Mouse (Mus musculus): ENCODE measurements around the gene Smap2. TPM values are rescaled to one million over a fixed set of nuclear protein-coding genes. Genes with fewer than 3 reads are reported as not detected.

Gene Smap2
- polyA plus RNA-seq, 1 experiment from 2014 or later = 52.0 TPM

DNA sequence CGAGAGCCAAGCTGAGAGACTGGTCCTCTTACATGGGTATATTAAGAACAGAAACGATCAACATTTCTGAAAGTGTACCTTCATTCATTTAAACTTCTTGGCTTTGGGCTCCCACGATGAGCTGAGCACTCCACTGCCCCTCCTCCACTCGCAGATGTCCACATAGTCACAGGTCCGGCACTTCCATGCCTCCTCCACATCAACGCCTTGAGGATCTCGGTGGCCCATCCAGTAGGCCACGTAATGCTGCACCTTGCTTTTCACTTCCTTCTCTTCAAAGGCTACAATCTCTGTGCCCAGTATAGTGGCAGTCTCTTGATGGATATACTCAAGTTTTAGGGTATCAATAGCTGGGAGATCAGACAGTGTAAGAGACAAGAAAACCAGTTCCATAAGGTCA, 95.6 kb downstream of the Smap2 start:
- DNase-seq (no peak), ATAC-seq (ENCODE audit: low FRiP score, low TSS enrichment) (no peak)
- Histone ChIP-seq H3K27me3 (ENCODE audit: control insufficient read depth, insufficient read depth, low read length) (no peaks in the 10 kb centered on the region), H3K27ac (replicated peaks; ENCODE audit: low read depth, low read length) (no peak overlapping the region), H3K4me2 (ENCODE audit: low read length) (no peak overlapping the region), H3K36me3 (ENCODE audit: control insufficient read depth, insufficient read depth, low read length) (peaks cover 27% of the 10 kb centered on the region), H3K9me3 (ENCODE audit: control insufficient read depth, low read length) (peaks cover 11% of the 10 kb centered on the region; the same call in 1 of the 2 replicates), H3K9ac (replicated peaks; ENCODE audit: low read length) (no peak overlapping the region), H3K4me3 (replicated peaks; ENCODE audit: low read depth, low read length) (no peak overlapping the region), H3K4me1 (ENCODE audit: control insufficient read depth, insufficient read depth, low read length) (peaks cover 5% of the 10 kb centered on the region; the same call in 1 of the 2 replicates)
- WGBS = 98% methylated on average over 8 of the region's 8 CpGs

Small RNAs within 50 kb of the gene (microRNA-seq; reads per million reads assigned to microRNA genes)
- 0.73 reads per million for gene Mir7015

Other genes with a start within 250 kb of the Smap2 start
- gene Nfyc, start 185.7 kb downstream of the Smap2 start, polyA plus RNA-seq (2014; fragmentation: Nextera tagmentation; extraction: Ambion mirVana) = 89.4 and 97.5 TPM in 2 replicates
- gene Rims3, start 162.4 kb downstream of the Smap2 start, polyA plus RNA-seq (2014; fragmentation: Nextera tagmentation; extraction: Ambion mirVana) = 20.7 and 20.9 TPM in 2 replicates
- gene Exo5, start 92.2 kb downstream of the Smap2 start, polyA plus RNA-seq (2014; fragmentation: Nextera tagmentation; extraction: Ambion mirVana) = 32.5 and 33.5 TPM in 2 replicates
- 6.4 and 6.6 TPM in 2 replicates for gene Zfp69, start 65.5 kb downstream of the Smap2 start, polyA plus RNA-seq (2014; fragmentation: Nextera tagmentation; extraction: Ambion mirVana)
- 8.3 and 10.9 TPM in 2 replicates for gene Col9a2, start 22.1 kb upstream of the Smap2 start, polyA plus RNA-seq (2014; fragmentation: Nextera tagmentation; extraction: Ambion mirVana)
- 17.0 and 21.7 TPM in 2 replicates for gene Zmpste24, start 81.0 kb upstream of the Smap2 start, polyA plus RNA-seq (2014; fragmentation: Nextera tagmentation; extraction: Ambion mirVana)
- not detected in 2 replicates for gene Tmco2, start 92.0 kb upstream of the Smap2 start, polyA plus RNA-seq (2014; fragmentation: Nextera tagmentation; extraction: Ambion mirVana)
- 27.1 and 31.5 TPM in 2 replicates for gene Rlf, start 197.8 kb upstream of the Smap2 start, polyA plus RNA-seq (2014; fragmentation: Nextera tagmentation; extraction: Ambion mirVana)